Mouse (Mus musculus) gastrocnemius, adult 18-20 months (tissue): ENCODE results near the gene Mcmbp. TPM values are rescaled to one million over a fixed set of nuclear protein-coding genes. Genes with fewer than 3 reads are reported as not detected.

Experiments
- DNase-seq: peaks from one replicate; pipeline ENCODE4 v3.0.0; 2021; ENCODE audit warnings: low spot score
- long read RNA-seq, 2 experiments: library from polyadenylated mRNA; stranded (forward); transcript quantifications; one replicate each; pipeline ENCODE4 v2.0.0; 2021
- total RNA-seq, 2 experiments: library from RNA; stranded (reverse); gene quantifications; 2 replicates each; pipeline ENCODE4 v1.2.3; 2021

Mcmbp gene
- total RNA-seq, result 10 to 100 TPM; 15.2 to 16.5 TPM
- long read RNA-seq, experiment 1, full-length matches to known transcripts, result 30 of 35 reads
- long read RNA-seq, experiment 1, partial matches to known transcripts, result 3 of 35 reads
- long read RNA-seq, experiment 1, other reads (novel, unspliced or antisense), result 2 of 35 reads
- long read RNA-seq, experiment 2, full-length matches to known transcripts, result 16 of 18 reads
- long read RNA-seq, experiment 2, partial matches to known transcripts, result 1 of 18 reads
- long read RNA-seq, experiment 2, other reads (novel, unspliced or antisense), result 1 of 18 reads

GRCm38 (mm10) chr7:128740334-128740733 lies at the start of gene Mcmbp:
Gene Mcmbp (minus strand): TSS chr7:128740495.
- peak; percentile 97 for DNase-seq

DNA sequence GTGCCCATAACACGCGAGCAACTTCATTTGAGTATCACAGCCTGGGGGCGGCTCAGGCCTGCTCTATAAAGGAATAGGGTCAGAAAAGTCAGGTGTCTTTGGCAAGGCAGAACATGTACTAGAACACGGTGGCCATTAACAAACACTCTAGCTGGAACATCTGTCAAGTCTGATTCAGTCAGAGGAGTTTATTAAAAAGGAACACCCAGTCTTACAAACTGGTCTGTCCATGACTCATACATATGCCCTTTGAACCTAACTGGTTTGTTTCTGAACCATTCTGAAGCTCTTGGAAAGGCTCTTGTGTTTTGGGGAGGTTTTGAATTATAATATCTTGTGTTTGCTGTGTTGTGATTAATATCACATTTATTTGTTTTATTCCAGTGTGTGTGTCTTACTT lies 49.8 kb upstream of the Mcmbp start:
- no peak for DNase-seq

DNA sequence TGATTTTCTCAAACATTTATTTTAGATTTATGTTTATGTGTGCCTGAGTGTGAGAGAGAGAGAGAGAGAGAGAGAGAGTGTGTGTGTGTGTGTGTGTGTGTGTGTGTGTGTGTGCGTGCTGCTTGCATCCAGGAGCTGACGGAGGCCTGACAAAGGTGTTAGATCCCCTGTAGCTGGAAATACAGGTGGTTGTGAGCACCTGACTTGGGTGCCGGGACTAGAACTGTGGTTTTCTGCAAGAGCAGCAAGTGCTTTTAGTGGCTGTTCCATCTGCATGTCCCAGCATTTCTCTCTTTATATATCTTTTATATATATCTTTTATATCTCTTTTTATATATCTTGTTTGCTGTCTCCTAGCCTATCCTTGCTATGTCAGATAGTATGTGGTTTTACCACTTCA lies 41.6 kb upstream of the Mcmbp start:
- no peak for DNase-seq

DNA sequence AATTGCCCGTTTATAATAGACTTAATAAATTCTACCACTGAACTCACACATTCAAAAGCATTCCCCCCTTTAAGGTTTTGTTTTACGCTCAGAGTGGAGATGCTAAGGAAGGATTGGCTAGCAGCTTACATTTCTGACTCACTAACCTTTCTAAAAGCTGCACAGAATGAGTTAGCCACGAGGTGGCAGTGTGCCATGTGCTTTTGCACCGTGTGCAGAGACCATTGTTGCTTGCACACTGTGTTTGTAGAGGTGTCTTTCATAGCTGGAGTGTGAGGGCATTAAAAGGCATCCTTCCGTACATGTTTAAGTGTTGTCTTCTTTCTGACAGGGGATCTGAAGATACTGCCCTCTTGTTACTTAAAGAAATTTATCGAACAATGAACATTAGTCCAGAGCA lies 39.0 kb upstream of the Mcmbp start:
- DNase-seq, result no peak

GRCm38 (mm10) chr7:128777201-128777600 lies 36.9 kb upstream of the Mcmbp start:
- no peak for DNase-seq

DNA sequence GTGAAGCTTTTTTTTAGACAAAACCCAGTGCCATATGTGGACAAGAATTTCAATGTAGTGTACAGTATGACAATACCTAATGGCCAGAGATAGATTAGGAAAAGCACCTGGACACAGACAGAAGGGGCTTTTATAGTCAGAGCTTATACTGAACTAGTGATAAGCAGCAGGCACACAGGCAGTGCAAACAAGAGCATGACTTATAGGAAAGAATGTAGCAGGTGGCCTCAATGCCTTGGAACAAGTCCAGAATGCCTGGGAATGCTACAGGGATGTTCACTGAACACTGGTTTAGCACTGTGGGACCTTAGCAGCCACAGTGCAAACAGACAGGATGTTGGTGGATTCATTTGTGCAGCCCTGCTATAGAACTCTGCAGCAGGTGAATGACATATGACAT lies 26.4 kb upstream of the Mcmbp start:
- DNase-seq, result no peak

- no peak for DNase-seq
Observed at GRCm38 (mm10) chr7:128758948-128759347, 18.7 kb upstream of the Mcmbp start.

DNA sequence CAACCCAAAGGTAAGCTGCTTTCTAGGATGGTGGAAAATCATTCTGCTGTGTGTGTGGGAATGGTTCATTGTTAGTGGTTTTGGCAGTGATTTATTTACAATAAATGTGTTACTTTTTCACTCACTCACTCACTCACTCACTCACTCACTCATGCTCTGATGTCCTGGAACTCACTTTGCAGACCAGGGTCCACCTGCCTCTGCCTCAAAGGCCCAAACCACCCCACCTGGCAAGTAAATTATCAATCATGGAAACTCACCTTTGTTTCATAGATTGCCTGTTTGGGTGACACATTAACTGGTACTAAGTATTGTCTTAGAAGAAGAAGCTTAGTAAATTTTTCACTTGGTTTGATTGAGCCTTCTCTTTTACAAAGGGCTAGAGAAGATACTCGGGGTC lies 15.1 kb upstream of the Mcmbp start:
- DNase-seq, result no peak

DNA sequence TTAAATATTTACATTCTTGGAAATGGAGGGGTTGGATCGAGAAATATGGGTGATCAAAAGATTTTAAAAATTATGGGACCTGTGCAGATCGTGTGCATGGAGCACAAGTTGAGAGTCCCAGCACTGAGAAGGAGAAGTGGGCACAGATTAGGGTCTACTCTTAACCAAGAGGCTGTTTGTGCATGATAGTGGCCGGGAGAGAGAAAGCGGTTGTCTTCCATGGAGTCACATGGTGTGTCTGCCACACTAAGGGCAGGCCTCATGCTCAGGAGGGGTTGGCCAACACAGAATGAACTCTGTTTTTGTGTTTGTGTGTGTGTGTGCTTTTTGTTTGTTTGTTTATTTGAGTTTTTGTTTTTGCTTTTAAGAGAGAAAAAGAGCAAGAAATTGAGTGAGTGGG lies 11.7 kb upstream of the Mcmbp start:
- no peak for DNase-seq

DNA sequence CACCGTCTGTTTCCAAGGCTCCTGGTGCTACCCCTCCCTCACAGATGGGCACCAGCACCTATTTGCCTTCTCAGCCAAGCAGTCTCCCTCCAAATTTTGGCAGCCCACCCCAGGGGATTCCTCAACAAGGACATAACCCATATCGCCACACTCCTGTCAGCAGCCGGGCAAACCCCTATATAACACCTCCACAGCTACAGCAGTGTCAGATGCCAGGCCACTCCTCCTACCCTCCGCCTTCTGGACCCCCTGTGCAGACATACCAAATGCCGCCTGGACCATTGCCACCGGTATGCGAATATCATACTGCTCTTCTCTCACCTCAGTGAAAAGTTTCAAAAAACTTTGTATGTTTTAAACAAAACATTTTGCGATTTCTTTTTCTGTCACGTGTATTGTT lies 10.0 kb upstream of the Mcmbp start:
- no peak for DNase-seq

- DNase-seq, result peak; percentile 78
Observed at GRCm38 (mm10) chr7:128748758-128749157, 8.5 kb upstream of the Mcmbp start.

DNA sequence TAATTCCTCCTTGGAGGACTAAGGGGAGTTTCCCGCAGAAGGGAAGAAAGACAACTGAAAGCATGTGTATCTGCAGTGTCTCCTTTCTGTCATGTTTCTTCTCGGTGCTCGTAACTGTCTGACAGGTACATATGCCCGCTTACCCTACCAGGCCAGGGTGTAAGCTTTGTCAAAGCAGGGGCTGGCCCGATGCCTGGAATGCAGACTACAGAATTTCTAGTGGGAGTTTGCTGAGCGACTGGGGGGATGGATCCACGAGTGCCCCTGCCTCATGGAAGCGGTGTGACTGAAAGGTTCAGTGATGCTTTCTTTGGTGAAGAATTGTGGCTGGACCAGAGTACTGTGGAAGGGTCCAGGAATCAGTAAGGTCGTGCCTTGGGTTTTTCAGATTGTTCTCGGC lies 5.9 kb upstream of the Mcmbp start:
- no peak for DNase-seq

DNA sequence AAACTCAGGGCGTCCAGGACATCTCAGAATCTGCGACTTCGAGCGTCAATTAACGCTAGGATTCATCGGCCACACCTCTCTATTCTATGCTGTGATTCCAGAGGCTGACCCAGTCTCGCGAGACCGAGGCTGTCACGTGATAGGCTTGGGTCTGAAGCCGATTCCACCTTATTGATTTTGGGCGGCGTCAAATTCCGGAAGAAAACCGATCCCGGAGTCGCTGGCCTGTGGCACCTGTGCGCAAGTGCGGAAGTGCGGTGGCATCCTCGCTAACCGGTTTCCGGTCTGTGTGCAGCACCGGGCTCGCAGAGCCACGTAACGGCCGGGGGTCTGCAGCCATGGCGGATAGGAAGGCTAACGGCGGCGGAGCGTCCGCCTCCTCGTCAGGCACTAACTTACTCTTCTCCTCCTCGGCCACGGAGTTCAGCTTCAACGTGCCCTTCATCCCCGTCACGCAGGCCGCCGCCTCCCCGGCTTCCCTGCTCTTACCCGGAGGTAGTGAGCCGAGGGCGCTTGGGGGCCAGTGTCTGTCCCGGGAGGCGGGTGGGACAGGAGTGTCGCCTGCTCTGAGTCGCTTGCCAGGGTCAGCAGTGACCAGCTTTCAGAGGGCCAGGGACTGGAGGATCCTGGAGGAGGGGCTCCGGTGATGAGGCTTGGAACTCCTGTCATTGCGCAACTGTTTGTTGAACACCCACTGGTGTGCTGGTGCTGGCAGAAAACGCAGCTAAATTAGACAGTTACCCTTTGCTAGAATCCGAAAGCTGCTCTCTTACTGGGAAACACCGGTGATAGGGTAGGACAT lies 4.6 kb upstream of the Mcmbp start, which contains the start of gene Sec23ip:
Gene Sec23ip (plus strand): TSS at position 260 of the 802 bp plus-strand sequence.
- DNase-seq, result peak; percentile 99

DNA sequence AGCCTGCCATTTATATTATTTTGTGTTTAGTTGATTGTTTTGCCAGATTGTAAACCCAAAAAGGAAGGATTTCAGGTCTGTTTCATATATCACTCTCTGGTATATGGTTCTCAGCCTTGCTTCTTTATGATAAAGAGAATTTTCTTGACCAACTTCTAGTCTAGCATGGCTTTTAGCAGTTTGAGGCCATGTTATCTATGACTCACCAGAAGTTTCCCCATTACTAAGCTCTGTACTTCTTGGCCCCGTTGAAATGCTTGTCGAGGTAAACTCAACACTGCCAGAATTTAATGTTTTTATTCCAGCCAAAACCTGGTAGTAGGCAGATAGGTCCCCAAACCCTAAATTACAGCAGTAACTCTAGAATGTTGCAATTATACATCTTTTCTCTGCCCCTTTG lies 3.6 kb upstream of the Mcmbp start:
- DNase-seq, result no peak

GRCm38 (mm10) chr7:128739462-128740277 lies 625 bp downstream of the Mcmbp start:
- peak; percentile 43 for DNase-seq

DNA sequence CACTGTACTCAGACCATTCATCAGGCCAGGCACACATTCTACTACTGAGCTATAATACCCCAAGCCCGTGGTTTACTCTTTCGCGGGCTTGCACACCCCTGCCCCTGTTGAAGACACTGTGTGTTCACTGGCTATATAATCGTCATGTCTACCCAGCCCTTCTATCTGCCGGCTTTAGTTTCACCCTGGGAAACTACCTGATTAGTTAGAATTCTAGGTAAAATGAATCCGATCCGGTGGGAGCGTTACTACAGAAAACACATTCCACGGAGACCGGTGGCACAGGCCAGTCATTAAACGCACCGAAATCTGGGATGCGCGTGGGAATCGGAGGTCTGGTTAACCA lies 1.2 kb downstream of the Mcmbp start:
- no peak for DNase-seq

DNA sequence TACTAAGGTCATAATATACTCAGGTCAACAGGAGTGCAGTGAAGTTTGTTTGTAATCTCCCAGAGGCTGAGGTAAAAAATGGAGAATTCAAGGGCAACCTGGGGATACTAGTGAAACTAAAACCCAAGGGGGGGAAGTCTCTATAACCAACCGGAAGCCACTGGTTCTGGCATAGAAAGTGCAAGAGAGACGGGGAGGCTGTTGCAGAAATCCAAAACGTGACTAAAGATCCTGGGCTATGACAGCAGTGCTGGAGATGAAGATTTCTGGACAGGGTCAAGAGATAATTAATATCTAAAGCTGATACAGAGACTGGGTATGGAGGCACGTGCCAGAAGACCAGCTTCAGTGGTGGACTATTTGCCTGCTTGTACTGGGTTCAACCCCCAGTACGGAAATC lies 2.3 kb downstream of the Mcmbp start:
- no peak for DNase-seq

- DNase-seq, result no peak
Observed at GRCm38 (mm10) chr7:128731585-128731984, 8.7 kb downstream of the Mcmbp start.

DNA sequence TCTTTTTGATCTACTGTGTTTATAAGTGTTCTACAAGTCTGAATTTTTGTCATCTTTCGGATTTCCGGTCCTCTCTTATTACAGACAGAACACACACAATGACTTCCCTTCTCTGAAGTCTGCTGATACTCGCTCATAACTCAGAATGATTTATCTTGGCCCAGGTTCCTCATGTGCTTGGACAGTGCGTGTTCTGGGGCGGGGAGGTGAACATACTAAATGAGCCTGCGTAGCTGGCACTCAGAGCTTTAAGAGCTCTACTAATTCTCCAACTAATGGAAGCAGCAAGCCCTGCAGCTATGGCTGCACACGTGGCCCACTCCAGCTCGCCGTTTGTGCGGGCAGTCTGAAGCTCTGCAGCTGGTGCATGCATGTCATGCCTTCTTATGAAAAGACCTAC lies 11.6 kb downstream of the Mcmbp start:
- no peak for DNase-seq

DNA sequence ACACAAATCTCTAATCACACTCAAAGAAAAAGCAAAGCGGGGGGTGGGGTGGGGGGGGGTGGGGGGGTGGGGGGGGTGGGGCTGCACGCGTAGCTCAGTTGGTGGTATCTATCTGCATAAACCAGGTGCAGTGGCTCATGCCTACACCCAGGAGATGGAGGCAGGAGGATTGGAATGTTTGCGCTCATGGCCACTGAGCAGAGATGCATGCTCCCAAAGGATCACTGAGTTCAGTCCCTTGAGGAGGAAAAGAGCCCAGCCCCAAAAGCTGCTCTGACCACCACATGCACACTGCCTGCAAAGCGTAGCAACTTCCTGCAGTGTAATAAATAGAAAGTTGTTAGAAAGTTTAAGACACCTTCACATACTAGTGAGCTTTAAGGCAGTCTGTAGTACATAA lies 12.6 kb downstream of the Mcmbp start:
- DNase-seq, result no peak

DNA sequence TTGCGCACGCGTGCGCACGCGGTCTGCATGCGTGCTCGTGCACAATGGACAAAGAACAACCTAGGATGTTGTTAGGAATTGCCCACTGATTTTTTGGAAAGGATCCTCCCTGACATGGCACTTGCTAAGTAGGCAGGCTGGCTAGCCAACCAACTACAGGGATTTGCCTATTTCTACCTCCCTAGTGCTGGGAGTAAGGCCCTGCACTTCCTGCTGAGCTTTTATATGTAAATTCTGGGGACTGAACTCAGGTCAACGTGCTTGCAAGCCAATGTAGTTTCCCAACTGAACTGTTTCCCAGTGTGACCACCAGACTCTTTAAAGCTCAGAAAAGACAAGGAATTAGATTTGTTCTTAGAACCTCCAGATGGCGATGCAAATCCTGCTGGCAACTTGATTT lies 13.3 kb downstream of the Mcmbp start:
- no peak for DNase-seq

GRCm38 (mm10) chr7:128725189-128725588 lies 15.1 kb downstream of the Mcmbp start:
- DNase-seq, result no peak
